Mouse (Mus musculus) kidney, embryonic 16.5 days (tissue): ENCODE data around the gene Fam213a. TPM values are rescaled to one million over a fixed set of nuclear protein-coding genes. Genes with fewer than 3 reads are reported as not detected.

Source experiments
- ATAC-seq: fragments of 200-750 bp; cut with Nextera tagmentation; 2 replicates; pipeline ENCODE4 v1.8.0; 2017; ENCODE audit warnings: moderate TSS enrichment; ENCODE audit not compliant: low FRiP score, low TSS enrichment
- H3K27ac ChIP-seq: fragments of 300-500 bp; sonication (generic); 2 replicates; pipeline ENCODE4 v1.5.1; 2014; ENCODE audit warnings: low read length
- H3K27me3 ChIP-seq: fragments of 300-500 bp; sonication (generic); 2 replicates; pipeline ENCODE4 v1.6.1; 2014; ENCODE audit warnings: low read length, control low read depth, mixed read lengths; ENCODE audit not compliant: insufficient read depth
- H3K36me3 ChIP-seq: fragments of 300-500 bp; sonication (generic); 2 replicates; pipeline ENCODE4 v1.6.1; 2014; ENCODE audit warnings: low read length, control low read depth, mixed read lengths; ENCODE audit not compliant: insufficient read depth
- H3K4me1 ChIP-seq: fragments of 300-500 bp; sonication (generic); 2 replicates; pipeline ENCODE4 v1.6.1; 2014; ENCODE audit warnings: low read length, control low read depth, mixed read lengths; ENCODE audit not compliant: insufficient read depth
- H3K4me2 ChIP-seq: fragments of 300-500 bp; sonication (generic); replicated peaks from 2 replicates; pipeline ENCODE4 v1.6.1; 2014; ENCODE audit warnings: low read depth, low read length
- H3K4me3 ChIP-seq: fragments of 300-500 bp; sonication (generic); 2 replicates; pipeline ENCODE4 v1.5.1; 2014; ENCODE audit warnings: mild to moderate bottlenecking, low read length
- H3K9ac ChIP-seq: fragments of 300-500 bp; sonication (generic); replicated peaks from 2 replicates; pipeline ENCODE4 v1.6.1; 2014; ENCODE audit warnings: low read length
- H3K9me3 ChIP-seq: fragments of 300-500 bp; sonication (generic); 2 replicates; pipeline ENCODE4 v1.6.1; 2016; ENCODE audit warnings: low read length, control low read depth
- WGBS: fragments of 180-500 bp; shearing (Covaris S2); extraction: QIAGEN DNeasy Blood & Tissue Kit; methylation state at CpG from one replicate; pipeline ENCODE4 v1.1.7; 2014; 5-methylcytosine and 5-hydroxymethylcytosine counted together
- polyA plus RNA-seq: library from polyadenylated mRNA; unstranded; fragments of >200 nt; fragmentation: Nextera tagmentation; extraction: Ambion mirVana; gene quantifications from 2 replicates; pipeline ENCODE4 v1.2.1, GENCODE M21; 2015

Gene Fam213a
- polyA plus RNA-seq, 1 experiment from 2014 or later = 109 TPM

DNA sequence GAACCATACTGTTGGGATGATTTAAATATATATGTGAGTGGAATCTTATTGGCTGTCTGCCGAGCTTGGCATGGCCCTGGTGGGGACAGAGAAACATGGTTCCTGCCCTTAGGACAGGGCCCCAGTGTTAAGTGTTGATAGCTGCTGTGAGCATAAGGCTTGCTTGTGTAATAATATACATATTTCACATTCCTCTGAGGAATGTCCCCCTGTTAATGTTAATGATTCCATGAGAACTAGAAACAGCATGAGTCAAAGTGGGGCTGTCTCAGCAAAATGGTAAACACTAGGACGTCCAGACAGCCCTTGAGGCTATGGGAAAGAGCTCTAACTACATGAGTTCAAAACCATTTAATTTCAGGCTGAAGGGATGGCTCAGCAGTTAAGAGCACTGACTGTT, 26.4 kb downstream of the Fam213a start:
- H3K4me3 ChIP-seq = no peak overlapping the region
- H3K36me3 ChIP-seq = no peaks in the 10 kb centered on the region
- no peak overlapping the region for H3K9ac ChIP-seq
- whole genome bisulfite sequencing = 68% methylated on average over 2 of the region's 2 CpGs
- H3K27me3 ChIP-seq = no peaks in the 10 kb centered on the region
- ATAC-seq = peak; percentile 51; the same call in 1 of the 2 replicates
- no peak overlapping the region for H3K4me2 ChIP-seq
- H3K9me3 ChIP-seq = no peaks in the 10 kb centered on the region
- H3K4me1 ChIP-seq = 0 out of 2 replicates have a peak, but pooled peaks cover 2% of the 10 kb centered on the region
- no peak overlapping the region for H3K27ac ChIP-seq

DNA sequence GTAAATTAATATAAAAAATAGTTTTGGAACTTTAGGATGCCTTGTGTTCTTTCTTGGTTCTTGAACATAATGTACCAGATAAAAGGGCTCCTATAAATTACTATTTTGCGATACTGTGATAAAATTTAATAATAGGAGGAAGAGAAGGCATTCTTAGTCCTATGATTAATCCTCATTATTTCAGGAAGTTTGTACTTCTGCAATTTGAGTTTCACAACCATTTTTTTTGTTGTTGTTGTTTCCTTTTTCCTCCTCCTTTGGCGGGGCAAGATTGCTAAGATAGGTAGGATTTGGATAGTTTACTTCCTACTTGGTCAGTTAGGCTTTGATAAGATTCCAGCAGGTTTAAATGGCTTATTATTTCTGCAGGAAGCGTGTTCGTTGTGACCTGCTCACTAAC, 28.0 kb downstream of the Fam213a start:
- no peaks in the 10 kb centered on the region for H3K27me3 ChIP-seq
- no peaks in the 10 kb centered on the region for H3K36me3 ChIP-seq
- no peak overlapping the region for H3K27ac ChIP-seq
- H3K4me3 ChIP-seq = no peak overlapping the region
- H3K9ac ChIP-seq = no peak overlapping the region
- no peak for ATAC-seq
- H3K4me2 ChIP-seq = no peak overlapping the region
- 0 out of 2 replicates have a peak, but pooled peaks cover 2% of the 10 kb centered on the region for H3K4me1 ChIP-seq
- WGBS = 78% methylated on average over 4 of the region's 4 CpGs
- H3K9me3 ChIP-seq = no peaks in the 10 kb centered on the region

DNA sequence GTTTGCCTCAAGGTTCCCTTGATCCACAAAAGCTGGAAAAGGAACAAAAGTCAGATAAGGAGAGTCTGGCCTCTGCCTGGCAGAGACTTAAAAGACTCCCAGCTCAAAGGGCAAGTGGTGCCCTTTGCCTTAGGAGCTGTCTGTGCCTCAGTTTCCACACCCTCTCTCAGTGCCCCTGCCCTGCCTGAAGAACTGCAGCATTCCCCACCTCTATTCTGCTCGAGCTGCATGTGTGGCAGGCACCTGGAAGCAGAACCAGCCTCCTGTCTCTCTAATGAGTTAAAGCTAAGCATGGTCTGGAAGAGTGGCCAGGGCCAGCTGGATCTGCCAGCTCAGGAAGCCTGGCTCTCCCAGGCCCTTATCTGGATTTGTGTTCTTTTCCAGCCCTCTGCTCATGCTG, 33.9 kb downstream of the Fam213a start:
- no peak for ATAC-seq
- H3K36me3 ChIP-seq = no peaks in the 10 kb centered on the region
- 57% methylated on average over 1 of the region's 1 CpGs for WGBS
- peak overlapping the region; percentile 5; the same call in 1 of the 2 replicates for H3K9ac ChIP-seq
- no peak overlapping the region for H3K4me3 ChIP-seq
- no peaks in the 10 kb centered on the region for H3K27me3 ChIP-seq
- no peak overlapping the region for H3K27ac ChIP-seq
- 0 out of 2 replicates have a peak, but pooled peaks cover 2% of the 10 kb centered on the region for H3K4me1 ChIP-seq
- no peak overlapping the region for H3K4me2 ChIP-seq
- no peaks in the 10 kb centered on the region for H3K9me3 ChIP-seq

DNA sequence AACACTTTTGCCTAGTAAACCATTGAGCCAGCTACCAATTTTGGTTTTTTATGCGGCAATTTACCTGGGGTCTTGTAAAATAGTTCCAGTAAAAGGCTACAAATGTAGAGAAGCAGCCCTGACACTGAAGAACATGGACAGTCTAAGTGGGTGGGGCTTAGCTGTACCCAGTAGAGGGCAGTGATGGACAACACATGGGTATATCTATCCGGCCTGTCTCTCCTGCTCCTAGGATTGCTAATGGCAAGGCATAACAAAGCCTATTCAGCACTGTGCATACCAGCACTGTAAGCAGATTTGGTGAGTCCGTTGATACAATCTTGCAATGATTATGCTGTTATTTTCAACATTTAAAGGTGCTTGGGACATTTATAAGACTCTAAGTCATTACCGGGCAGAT, 34.6 kb downstream of the Fam213a start:
- 47% methylated on average over 4 of the region's 4 CpGs for WGBS
- ATAC-seq = peak; percentile 94
- no peak overlapping the region for H3K9ac ChIP-seq
- no peak overlapping the region for H3K27ac ChIP-seq
- H3K9me3 ChIP-seq = no peaks in the 10 kb centered on the region
- H3K36me3 ChIP-seq = no peaks in the 10 kb centered on the region
- H3K4me2 ChIP-seq = no peak overlapping the region
- H3K4me1 ChIP-seq = 0 out of 2 replicates have a peak, but pooled peaks cover under 1% of the 10 kb centered on the region
- no peaks in the 10 kb centered on the region for H3K27me3 ChIP-seq
- no peak overlapping the region for H3K4me3 ChIP-seq

DNA sequence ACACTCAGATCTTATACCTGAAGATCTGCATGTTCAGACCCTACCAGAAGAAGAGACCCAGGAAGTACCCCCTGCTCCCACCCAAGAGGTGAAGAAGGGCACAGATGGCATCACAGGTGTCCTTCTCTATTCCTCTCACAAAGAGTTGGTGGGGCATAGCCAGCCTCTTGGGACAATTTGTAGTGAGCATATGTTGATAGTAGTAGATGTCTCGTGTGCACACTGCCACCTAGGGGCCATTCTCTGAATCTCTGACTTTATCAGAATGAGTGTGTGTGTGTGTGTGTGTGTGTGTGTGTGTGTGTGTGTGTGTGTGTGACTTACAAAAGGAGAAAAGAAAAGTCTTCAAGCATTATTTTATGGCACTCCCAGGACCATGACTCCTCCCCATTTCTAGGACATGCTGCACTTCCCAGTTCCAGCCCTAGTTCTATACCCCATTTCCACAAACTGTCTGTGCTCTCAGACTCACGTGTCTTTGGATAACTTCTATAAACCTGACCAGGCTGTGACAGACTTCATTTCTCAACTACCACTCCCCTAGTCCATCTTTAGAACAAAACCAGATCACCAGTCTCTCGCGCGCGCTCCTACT, 38.4 kb downstream of the Fam213a start:
- no peak overlapping the region for H3K4me3 ChIP-seq
- 75% methylated on average over 6 of the region's 6 CpGs for whole genome bisulfite sequencing
- peak; percentile 60; the same call in 1 of the 2 replicates for ATAC-seq
- no peak overlapping the region for H3K27ac ChIP-seq
- H3K9ac ChIP-seq = no peak overlapping the region
- no peaks in the 10 kb centered on the region for H3K9me3 ChIP-seq
- H3K36me3 ChIP-seq = no peaks in the 10 kb centered on the region
- H3K4me2 ChIP-seq = no peak overlapping the region
- H3K4me1 ChIP-seq = no peaks in the 10 kb centered on the region
- H3K27me3 ChIP-seq = no peaks in the 10 kb centered on the region

DNA sequence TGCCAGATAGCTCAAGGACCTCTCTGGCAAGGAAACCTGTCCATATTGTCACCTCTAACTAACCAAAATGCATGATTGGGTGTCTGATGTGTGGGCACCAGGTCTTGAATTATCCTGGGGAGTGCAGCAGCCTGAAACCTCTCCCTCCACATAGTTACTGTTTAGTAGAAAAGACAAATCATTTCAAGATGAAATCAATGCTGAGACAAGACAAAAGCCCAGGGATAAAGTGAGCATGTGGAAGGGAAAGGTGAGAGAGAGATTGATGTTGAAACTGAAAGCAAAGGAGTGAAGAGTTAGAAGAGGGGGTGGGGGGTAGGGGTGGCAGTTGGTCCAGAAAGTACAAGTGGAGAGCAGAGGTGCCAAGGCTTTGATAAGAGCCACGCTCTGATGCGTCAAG, 45.5 kb downstream of the Fam213a start:
- Histone ChIP-seq H3K4me1 (peaks cover 35% of the 10 kb centered on the region), H3K27ac (peak overlapping the region; percentile 91; the same call in 1 of the 2 replicates), H3K36me3 (no peaks in the 10 kb centered on the region), H3K4me2 (peak overlapping the region; percentile 66), H3K27me3 (no peaks in the 10 kb centered on the region), H3K4me3 (no peak overlapping the region; the same call in 1 of the 2 replicates), H3K9me3 (no peaks in the 10 kb centered on the region), H3K9ac (no peak overlapping the region)
- no peak for ATAC-seq
- 85% methylated on average over 2 of the region's 2 CpGs for WGBS

DNA sequence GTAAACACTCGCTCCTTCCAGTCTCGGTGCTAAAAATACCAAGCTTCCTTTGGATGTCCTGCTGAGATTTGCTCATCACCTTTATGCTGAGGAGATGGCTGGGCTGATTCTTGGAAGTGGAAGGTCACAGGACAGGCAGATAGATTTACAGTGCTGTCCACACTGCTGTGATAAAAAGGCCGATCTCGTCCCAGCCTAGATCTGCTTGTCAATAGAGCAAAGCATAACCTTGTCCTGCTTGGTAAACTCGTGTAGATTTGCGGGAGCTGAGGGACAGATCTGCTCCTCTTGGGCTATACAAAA, 46.0 kb downstream of the Fam213a start:
- Histone ChIP-seq H3K27me3 (no peaks in the 10 kb centered on the region), H3K27ac (peak overlapping the region; percentile 91), H3K4me1 (peaks cover 40% of the 10 kb centered on the region), H3K9ac (peak overlapping the region; percentile 69), H3K4me2 (peak overlapping the region; percentile 66), H3K9me3 (no peaks in the 10 kb centered on the region), H3K4me3 (peak overlapping the region; percentile 93), H3K36me3 (no peaks in the 10 kb centered on the region)
- 4% methylated on average over 6 of the region's 6 CpGs for WGBS
- no peak for ATAC-seq

DNA sequence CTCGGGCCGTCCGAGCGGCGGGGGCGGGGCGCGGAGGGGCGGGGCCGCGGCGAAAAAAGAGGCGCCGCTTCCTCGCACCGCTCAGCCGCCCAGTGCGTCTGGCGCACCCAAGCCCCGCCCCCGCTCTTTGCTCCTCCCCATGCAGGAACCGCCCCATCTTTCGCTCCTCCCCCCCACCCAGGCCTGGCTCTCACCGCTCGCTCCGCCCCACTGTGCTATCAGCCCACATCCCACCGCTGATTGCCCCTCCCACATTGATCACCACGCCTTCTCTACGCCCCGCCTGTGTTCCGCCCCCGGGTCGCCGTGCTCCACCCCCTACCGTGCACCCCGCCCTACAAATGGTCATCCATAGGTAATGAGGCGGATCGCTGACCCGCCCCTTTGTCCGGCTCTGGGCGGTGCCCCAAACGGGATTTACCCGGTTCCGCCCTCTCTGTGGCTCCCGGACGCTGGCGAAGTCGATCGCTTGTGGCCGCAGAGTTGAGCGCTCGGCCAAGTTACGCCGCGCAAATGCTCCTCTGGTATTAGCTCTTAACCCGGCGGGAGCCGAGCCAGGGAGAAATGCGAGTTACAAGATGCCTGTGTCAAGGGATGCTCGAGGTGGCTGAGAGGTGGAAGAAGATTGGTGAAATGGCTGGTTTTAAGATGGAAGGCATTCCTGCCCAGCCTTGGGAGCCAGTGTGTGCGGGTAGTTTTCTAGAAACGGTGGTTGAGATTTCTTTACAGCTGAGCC, 46.6 kb downstream of the Fam213a start:
- H3K4me2 ChIP-seq = peak overlapping the region; percentile 66
- peak overlapping the region; percentile 97 for H3K9ac ChIP-seq
- H3K9me3 ChIP-seq = no peaks in the 10 kb centered on the region
- peak overlapping the region; percentile 96 for H3K27ac ChIP-seq
- under 1% methylated on average over 43 of the region's 62 CpGs for WGBS
- ATAC-seq = peak; percentile 94
- peak overlapping the region; percentile 93 for H3K4me3 ChIP-seq
- H3K27me3 ChIP-seq = no peaks in the 10 kb centered on the region
- H3K4me1 ChIP-seq = peaks cover 45% of the 10 kb centered on the region
- no peaks in the 10 kb centered on the region for H3K36me3 ChIP-seq

DNA sequence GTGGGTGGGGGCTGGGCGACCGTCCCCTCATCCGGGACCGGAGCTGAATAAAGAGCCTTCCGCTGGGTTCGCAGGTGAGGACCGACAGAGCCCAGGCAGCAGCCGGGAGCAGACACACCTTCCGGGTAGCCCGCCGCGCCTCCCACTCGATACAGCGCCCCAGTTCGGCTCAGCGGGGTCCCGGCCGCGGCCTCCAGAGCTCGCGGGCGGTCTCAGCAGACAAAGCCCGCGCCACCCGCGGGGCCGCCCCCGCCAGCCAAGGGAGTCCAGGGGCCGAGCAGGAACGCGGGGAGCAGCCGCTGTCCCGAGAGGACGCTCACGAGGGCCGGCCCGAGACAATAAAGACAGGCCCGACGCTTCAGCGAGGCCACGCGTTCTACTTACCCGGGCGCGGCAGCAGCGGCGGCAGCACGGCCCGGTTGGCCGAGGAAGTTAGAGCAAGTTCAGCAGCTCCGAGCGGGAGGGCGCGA, 47.2 kb downstream of the Fam213a start, which contains the start of gene Tspan14:
Gene Tspan14, minus strand, starts transcription at position 416 of the 470 bp plus-strand sequence.
- Histone ChIP-seq H3K4me3 (peak within 1 kb of the TSS; percentile 93), H3K4me1 (peaks cover 50% of the 10 kb centered on the region), H3K27me3 (no peaks in the 10 kb centered on the region), H3K9me3 (no peaks in the 10 kb centered on the region), H3K36me3 (no peaks in the 10 kb centered on the region), H3K4me2 (peak within 1 kb of the TSS; percentile 66), H3K27ac (peak within 1 kb of the TSS; percentile 96), H3K9ac (peak within 1 kb of the TSS; percentile 97)
- peak; percentile 55 for ATAC-seq
- under 1% methylated on average over 50 of the region's 54 CpGs for WGBS
